Mouse (Mus musculus): Measurements from ENCODE around the gene Zfp366.

Zfp366 gene

DNA sequence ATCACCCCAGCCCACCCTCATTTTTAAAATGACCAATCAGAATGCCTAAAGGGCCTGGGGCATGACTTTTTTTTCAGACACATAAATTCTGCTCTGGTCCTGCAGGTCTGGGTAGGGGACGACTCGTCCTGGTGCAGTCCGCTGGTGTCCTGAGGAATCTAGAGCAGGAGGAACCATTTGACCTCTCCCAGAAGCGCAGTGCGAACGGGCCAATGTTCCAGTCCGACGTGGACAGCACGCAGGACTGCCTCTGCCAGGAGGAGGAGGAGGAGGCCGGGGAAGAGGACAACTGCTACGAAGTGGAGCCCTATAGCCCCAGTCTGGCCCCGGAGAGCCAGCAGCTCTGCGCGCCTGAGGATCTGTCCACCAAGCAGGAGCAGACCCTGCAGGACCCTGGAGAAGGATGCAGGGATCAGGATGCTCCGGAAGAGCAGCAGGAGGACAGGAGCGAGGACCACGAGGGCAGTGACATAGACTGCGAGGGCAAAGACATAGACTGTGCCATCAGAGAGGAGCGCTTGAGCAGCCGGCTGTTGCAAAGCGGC is 61.4 kb downstream of the Zfp366 start:
- no peak for ATAC-seq (ENCODE audit: low TSS enrichment)

DNA sequence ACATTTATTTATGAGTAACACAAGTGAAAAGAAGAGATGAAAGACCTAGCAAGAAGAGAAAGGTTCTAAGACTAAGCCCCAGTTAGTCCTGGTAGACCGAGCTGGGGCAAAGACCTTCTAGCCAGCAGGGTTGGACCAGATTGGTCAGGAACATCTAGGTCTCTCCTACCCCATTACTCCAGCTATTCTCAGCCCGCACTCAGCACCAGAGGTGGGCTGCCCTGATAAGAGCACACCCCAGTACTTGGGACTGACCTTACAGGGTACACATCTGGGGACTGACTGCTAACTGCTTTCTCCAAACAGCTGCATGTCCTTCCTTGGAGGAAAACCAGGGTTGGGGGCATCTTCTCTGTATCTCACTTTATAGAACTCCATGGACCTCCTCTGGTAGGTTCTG is 66.2 kb downstream of the Zfp366 start:
- ATAC-seq (ENCODE audit: low TSS enrichment), result no peak

DNA sequence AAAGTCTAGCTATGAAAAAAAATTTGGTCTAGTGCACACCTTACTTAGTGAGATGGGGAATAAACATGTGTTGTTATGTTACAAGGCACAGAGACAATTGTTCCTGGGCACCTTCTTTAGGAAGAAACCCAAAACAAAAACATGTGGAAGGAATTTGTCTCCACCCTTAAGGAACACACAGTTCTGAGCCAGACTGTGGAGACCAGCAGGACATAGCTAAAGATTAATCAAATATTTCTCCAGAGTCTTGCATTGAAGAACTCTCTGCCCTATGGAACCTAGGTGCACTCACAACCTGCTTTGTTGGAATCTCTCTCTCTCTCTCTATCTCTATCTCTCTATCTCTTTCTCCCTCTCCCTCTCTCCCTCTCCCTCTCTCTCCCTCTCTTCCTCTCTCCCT is 69.6 kb downstream of the Zfp366 start:
- ATAC-seq (ENCODE audit: low TSS enrichment), result no peak

DNA sequence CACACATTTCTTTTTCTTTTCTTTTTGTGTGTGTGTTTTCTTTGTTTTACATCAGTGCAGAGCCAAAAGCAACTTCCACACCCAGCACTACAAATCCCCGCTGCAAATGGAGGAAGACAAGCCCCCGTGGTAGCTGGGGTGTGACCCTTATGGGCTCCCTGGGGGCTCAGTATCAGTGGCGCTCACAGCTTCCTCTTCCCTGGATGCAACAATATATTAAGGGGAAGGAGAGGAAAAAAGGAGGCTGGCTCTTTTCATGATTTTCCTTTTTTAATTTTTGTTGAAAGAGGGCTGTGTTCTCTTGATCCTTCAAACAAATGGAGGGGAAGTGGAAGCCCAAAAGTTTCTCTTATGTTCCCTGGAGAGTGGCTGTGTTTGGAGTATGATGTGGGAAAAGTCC is 70.2 kb downstream of the Zfp366 start:
- ATAC-seq (ENCODE audit: low TSS enrichment), result no peak

DNA sequence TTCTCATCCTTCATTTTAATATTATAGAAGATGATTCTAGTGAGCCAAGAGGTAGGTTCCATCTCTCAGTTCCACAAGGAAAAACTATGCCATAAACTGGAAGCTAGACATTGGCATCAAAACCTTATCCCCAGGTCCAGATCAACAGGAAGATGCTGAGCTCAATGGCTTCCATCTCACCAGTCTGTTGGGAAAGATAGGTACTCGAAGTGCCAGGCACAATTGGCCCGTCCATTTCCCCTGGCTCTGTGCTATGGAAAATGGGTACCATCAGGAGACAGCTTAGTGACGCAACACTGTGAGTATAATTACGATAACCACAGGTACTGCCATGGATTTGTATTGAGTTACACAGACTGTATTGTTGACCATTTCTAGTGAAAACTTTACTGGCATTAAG is 72.3 kb downstream of the Zfp366 start:
- no peak for ATAC-seq (ENCODE audit: low TSS enrichment)

DNA sequence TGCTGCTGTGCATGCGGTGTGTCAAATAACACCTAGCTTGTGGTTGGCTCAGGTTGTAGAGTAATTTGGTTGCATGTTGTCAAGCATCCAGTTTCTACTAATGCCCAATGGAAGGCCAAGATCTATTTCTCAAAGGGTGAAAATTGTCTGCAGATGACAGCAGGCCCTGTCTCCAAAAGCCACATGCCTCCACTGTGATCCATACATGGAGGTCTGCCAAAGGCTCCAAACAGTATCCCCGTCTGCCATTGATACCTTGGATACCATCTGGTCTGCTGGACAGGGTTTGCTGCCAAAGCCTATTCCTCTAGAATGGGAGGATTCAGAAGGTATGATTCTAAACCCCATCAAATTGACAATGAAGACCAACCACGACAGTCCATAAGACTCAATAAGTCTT is 74.1 kb downstream of the Zfp366 start:
- ATAC-seq (ENCODE audit: low TSS enrichment), result no peak

DNA sequence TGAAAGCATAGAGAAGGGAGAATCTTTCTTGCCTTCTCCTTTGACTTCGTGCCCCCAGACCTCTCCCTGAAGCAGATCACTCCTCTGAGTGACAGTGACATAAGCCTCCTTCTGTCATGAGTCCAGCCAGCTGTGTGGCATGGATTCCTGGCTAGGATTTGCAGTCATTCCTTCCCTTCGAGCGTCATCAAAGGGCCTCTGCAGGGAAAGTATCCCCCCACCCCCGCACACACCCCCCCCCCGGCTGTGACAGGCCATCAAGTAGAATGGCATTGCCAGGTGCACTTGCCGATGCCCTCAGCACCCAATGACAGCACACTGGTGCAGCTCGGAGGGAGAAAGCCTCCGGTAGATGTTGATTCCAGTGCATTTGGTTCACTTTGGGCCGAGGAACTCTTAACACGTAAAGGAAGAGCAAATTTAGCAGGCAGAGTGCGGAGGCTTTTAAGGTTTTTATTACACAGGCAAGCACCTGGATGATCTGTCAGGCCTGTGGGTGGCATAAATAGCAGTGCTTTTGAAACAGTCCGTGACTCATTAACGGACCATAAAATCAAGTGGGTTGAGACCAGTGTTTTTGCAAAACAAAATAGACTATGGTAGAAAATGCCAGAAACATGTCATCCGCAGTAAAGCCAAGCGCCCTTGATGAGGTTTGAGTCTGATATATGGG is 75.0 kb downstream of the Zfp366 start:
- no peak for ATAC-seq (ENCODE audit: low TSS enrichment)

DNA sequence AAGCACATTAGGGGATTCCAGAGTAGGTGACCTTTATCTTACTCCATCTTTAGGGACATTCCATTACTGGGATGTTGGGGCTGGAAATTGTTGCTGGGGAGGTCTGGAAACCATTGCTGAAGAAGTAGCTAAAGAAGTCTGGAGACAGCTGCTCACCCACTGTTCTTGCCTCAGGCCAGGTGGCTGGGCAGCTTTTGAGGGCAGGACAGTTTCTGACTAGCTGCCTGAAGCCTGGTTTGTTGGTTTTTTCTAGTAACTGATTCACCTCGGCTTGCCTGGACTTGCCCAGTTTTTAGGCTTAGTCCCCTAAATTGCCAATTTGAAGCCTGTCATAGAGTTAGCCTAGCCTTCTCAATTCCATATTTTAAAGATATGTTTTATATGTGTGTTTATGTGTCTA is 77.8 kb downstream of the Zfp366 start:
- ATAC-seq (ENCODE audit: low TSS enrichment), result no peak

DNA sequence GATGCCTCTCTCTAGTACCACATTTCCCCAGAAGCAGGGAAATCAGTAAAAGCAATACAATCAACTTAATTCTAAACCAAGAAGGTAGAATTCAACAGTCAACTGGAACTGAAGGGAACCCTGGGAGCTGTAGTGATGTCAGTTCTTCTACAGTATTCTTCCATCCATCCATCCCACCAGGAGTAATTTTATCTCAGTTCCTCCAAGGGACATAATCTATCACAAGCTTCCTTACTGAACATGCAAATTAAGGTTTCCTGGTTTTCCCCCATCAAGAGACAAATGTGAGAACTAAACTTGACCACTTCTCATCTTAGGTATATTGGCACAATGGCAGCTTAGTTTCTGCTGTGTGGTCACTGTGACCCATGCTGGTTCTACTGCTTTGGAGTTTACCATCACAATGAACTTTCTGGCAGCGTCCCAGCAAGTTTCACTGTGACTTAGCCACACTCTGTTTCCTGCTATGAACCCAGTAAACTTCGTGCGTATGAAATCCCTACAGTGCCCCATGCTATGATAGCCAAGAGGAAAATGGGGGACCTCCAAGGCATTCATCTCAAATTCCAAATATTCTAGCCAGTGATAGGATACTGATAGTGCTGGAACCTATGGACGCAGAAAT is 78.6 kb downstream of the Zfp366 start:
- no peak for ATAC-seq (ENCODE audit: low TSS enrichment)

DNA sequence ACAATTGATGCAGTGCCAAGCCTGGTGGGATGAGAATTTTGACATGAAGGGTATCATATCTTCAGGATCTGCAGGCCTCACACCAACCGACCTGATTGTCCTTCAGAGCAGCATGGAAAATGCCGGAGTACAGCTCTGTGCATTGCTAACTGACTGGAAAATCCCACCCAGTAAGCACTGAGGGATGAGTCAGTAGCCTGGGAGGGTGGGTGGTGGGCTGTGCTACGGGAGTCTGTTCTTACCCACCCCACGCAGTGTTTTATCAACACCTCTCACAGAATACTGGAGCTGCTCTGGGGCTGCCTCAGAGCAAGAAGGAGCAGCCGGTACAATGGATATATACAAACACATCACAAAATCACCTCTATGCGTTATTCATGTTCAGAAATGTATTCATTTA is 79.9 kb downstream of the Zfp366 start:
- ATAC-seq (ENCODE audit: low TSS enrichment), result peak; percentile 98

DNA sequence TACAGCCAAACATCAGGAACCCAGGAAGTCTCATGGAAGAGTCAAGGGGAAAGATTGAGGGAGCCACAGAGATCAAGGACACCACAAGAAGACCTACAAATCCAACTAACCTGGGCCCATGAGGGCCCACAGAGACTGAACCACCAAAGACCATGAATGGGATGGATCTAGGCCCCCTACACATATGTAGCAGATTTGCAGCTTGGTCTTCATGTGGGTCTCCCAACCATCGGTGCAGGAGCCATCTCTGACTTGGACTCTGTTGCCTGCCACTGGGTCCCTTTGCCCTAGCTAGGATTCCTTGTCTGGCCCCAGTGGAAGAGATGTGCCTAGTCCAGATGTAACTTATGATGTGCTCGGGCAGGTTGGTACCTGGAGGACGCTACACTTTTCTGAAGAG is 87.4 kb downstream of the Zfp366 start:
- ATAC-seq (ENCODE audit: low TSS enrichment), result no peak

DNA sequence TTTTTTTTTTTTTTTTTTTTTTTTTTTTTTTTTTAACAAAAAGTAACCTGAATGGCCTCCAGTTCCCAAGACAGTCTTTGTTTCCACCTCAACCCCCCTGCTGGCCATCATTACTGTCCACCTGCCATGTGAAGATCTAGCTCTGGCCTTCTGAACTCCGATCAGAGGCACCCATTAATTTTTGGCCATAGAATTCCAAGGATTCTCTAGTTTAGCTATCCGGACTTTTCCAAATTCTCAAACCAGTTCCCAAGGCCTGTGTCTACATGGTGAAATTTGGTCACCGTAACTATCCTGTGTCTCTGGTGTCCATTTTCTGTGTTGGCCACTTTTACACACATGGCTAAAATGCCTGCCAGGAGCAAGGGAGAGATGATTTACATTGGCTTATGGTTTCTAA is 92.9 kb downstream of the Zfp366 start:
- ATAC-seq (ENCODE audit: low TSS enrichment), result no peak

DNA sequence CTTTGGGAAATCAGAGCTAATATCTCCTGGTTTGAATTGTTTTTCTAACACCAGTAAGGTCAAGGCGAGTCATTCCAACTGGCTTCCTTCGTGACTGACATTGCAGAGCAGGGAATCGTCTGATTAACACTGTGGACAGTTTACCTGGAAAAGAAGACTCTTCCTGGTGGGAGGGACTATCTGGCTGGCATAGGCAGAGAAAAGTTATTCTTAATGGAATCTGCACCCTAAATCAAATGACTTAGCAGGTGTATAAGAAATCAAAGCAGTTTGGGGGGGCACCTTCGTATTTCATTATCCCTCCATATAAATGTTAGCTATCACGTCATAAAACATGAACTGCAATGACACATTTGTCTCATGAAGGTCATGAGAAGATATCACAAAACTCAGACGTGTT is 93.9 kb downstream of the Zfp366 start:
- ATAC-seq (ENCODE audit: low TSS enrichment), result no peak

DNA sequence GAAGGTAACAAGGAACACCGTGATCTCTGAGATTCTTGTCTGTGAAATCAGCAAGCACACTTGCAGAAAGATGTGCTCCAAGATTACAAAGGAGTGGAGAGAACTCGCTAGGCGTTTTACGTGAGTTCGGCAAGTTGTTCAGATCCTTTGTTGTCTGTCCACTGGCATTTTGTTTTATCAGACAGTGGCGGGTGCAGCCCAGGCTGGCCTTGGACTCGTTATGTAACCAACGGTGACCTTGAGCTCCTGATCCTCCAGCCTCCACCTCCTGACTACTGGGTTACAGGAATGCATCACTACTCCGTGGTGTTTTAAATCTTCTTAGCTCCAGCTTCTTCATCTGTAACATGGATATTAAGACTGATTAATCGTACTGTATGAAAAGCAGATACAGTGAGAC is 94.7 kb downstream of the Zfp366 start:
- ATAC-seq (ENCODE audit: low TSS enrichment), result no peak

DNA sequence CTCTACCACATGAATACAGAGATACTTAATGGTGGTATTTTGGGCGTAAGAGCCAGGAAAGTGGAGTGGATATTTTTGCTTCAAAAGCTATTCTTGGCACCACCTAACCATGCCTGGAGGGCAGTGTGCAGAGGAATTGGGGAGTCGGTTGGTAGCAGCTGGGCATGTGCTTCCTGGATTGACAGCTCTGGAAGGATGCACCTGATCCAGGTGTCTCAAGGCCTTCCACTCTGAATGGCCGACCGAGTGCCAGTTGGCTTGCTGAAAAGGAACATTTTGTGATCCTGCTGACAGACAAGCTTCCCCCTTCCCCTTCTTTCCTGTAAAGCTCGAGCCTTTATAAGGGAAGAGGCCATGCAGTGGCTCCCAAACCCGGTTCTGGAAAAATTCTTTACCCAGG is 98.3 kb downstream of the Zfp366 start:
- no peak for ATAC-seq (ENCODE audit: low TSS enrichment)

DNA sequence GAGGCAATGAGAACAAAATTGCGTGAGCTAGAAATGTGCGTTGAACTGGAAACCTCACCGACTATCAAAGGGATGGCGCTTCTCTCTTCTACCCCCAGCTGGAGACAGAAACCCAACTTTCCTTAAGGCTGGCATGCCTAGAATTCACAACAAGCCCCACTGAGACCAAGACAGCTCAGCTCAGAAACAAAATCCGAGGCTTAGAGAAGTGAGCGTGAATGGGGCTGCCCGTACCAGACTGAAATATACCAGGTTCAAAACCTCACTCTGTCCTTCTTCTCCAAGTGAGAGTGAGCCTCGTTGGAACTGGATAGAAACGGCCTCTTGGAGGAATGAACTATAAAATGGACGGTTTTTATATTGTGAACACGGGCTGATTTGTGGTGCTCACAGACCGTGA is 99.3 kb downstream of the Zfp366 start:
- ATAC-seq (ENCODE audit: low TSS enrichment), result no peak

DNA sequence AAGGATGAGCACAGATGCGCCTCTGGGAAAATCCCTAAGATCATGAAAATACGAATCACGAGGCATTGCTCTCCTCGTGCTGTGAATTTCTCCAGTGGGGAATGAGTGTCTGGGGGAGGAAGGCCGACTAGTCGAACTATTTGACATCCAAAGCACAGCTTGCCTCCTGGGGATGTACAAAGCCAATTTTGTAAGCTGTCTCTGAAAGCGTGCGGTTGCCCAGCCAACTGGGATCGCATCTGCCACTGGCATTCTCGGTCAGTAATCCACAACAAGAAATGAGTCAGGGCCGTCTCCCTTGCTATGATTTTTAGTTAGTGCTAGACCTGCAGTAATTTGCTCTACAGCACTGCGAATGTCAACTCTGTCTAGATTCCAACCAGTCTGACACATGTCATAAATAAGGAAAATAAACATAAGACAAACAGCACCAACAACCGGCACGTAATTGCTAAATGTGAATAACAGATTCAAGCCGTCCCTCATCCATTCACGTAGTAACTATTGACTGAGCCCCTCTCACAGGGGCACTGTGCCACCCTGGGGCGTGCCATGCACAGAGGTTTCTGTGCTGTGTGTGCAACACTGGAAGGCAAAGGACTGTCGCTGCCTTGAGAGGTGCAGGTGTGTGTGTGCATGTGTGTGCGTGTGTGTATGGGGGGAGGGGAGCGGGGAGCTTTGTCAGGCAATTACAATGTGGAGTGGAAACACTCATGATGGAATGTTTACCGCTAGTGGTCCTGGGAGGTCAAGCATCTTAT is 100.0 kb downstream of the Zfp366 start:
- peak; percentile 65 for ATAC-seq (ENCODE audit: low TSS enrichment)

DNA sequence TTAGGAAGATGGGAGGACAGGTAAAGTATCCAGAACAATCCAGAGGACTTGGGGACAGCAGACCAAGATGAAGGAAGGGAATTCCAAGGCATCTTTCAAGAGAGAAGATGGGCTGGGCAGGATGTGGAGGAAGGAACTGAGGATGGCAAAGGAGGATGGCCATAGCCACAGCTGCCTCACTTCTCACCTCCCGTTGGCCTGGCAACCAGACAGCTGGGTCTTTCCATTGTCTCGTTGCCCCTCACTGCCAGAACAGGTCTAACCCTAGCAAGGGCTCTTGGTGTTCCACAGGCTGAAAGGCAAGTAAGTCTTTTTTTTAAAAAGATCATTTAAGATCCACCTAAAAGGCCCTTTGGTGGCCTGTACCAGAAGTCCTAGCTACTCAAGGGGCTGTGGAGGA is 100.6 kb downstream of the Zfp366 start:
- no peak for ATAC-seq (ENCODE audit: low TSS enrichment)

DNA sequence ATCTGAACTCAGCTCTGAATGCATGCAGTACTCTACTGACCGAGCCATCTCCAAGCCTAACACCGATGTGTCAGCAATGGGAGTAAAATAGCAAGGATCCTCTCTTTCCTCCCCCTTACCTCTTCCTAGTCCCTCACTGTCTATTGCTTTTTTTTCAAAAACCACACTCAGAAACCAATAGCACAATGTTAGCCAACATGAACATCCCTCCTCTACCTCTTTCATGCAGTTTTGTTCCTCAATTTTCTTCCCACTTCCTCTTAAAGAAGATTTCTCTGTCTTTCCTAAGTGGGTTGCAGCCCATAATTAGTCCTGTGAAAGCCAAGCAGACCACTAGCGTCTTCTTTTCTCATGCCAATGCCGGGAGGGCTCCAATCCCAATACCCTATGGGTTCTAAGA is 102.6 kb downstream of the Zfp366 start:
- no peak for ATAC-seq (ENCODE audit: low TSS enrichment)

DNA sequence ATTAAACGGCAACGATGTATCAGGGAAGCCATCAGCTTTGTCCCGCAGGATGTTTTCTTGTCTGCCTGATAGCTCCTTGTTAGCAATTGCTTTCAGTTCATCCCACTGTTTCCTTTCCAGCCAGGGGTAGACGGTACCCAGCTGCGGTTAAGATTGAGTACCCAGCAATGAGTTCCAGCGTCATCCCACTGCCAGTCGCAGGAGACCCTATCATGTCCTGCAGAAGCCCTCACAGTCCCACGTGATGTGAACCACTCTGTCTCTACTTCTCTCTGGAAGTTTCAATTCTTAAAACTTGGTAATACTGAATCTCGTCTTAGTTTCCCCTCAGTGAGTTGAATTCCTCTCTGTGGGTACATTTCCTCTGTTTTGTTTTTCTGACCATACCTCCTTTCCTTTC is 103.2 kb downstream of the Zfp366 start:
- no peak for ATAC-seq (ENCODE audit: low TSS enrichment)

DNA sequence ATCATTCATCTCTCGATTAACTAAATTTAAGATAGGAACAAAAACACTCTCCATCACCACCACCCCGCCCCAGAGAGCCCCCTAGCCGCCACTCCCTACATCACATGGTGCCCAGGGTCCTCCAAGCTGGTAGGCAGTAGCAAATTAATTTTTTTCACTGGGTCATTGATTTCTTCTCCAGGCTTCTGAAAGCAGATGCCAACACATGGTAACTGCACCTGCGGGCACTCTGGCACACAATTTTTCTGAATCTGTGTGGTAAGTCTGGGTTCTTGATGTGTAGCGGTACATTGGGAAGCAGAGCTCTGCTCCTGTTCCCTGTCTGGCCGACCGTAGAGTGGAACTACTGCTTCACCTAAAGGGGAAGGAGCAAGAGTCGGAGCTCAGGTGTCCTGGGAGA is 106.1 kb downstream of the Zfp366 start:
- ATAC-seq (ENCODE audit: low TSS enrichment), result no peak

DNA sequence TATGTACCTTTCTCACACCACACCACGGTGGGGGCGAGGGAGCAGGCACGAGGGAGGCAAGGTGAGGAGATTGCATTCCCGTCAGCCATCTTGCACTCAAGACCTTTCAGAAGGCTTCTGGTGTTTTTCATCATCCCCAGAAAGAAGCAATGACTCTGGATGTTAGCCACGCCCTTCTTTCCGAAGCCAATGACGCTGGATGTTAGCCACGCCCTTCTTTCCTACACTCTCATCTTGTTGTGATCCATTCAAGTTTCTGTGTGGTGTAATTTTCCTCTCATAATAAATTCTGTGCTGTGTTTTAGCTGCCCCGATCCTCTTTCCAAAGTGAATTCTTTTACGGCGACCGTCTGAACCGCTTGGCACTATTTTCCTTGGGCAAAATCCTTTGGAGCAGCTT is 109.6 kb downstream of the Zfp366 start:
- ATAC-seq (ENCODE audit: low TSS enrichment), result no peak

DNA sequence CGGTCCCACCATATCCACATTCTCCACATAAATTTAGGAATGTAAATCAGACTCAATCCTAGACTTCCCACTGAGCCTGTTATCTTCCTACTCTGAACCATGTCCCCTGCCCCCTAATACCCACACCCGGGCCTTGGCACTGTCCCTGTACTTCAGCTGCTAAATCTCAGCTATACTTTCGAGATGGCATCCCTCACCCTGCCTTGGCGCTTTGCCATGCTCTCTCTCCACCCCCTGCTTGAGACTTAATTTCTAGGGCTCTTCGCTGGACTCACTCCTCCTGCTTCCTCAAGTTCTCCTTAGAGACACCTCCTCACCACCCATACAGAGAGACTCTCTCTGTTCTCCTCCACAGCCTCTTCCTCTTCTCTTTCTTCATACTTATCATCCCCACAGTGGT is 115.3 kb downstream of the Zfp366 start:
- ATAC-seq (ENCODE audit: low TSS enrichment), result no peak
